Mouse (Mus musculus): ENCODE results near the gene Pid1. TPM values are rescaled to one million over a fixed set of nuclear protein-coding genes. Genes with fewer than 3 reads are reported as not detected.
"Not testable (repeated sequence)": the region's sequence is repeated elsewhere in the genome, so short reads cannot be mapped to it uniquely, and the experiment has no call there.

Gene Pid1
- total RNA-seq, 2 experiments from 2014 or later = 7.3 to 12.7 TPM

DNA sequence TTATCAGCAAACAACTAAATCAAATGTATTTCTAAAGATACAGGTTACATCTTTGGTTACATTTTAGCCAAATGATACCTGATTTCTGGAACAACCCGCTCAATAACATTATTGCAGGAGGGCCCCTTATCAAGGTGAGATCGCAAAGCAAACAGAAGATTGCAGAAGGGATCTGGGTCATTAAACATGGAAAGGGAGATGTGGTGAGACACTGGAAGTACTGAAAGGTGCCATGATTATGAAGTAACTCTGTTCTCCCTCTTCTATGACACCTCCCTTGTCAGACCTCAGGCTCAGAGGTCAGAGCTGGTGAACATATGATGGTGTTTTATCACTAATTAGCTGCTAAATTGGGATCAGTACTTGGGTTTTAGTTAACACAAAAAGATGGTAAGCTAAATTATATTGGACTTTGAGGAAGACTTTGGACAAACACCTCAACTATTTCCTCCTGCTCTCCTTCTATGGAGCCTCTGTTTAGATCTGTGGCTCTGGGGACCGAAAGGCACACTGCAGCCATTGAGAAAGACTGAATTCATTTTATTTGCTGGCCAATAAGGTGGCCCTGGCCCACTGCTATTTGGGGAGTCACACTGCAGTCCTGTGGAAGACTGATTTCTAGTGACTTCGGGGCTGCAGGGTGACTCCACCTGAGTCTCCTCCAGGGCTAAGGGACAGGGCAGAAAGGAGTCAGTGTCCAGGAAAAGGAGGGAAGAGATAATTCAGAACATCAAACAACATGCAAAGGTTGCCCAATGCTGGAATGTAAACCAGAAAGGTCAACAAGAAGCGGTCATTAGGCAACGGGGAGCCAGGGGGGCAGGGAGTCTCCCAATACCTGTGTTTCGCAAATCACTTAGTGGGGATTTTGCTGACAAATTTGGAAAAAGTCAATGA, 85.4 kb downstream of the Pid1 start:
- intact Hi-C loops (cut with DNase I) = no loop called here
- no peak for DNase-seq

DNA sequence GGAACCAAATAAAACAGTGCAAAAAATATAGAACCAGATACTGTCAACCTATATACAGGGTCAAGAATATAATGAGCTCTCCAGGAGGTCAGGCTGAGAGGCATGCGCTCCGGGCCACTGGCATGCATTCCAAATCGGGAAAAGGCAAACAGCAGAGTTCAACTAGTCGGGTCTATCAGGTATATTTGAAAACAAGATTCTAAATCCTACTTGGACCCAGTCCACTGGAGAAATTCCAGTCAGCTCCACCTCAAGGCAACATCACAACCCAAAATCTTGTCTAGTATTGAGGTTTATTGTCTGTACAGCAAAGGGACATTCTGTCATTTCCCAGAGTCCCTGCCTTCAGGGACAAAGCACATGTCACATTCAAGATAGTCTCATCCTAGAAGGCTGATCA, 91.0 kb downstream of the Pid1 start:
- DNase-seq = no peak
- intact Hi-C loops (cut with DNase I) = no loop called here

DNA sequence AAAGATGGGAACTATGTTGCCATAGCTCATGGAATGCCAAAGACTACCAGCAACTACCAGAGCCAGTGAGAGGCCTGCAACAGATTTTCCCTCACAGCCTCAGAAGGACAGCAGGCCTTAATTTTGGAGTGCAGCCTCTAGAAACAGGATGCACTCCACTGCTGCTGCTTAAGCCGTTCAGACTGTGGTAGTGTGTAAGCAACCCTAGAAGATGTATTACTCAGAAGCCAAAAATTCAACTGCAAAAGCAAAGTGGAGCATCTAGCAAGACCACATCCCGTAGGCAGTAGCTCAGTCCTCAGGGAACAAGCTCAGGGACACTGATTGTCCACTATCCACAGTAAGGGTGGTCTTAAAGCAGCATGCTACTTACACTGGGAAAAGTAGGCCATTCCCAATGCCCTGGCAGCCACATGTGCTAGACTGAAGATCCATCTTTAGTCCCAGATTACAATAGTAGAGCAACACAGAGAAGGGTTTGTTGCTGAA, 92.2 kb downstream of the Pid1 start:
- intact Hi-C loops (cut with DNase I) = no loop called here
- DNase-seq = no peak

DNA sequence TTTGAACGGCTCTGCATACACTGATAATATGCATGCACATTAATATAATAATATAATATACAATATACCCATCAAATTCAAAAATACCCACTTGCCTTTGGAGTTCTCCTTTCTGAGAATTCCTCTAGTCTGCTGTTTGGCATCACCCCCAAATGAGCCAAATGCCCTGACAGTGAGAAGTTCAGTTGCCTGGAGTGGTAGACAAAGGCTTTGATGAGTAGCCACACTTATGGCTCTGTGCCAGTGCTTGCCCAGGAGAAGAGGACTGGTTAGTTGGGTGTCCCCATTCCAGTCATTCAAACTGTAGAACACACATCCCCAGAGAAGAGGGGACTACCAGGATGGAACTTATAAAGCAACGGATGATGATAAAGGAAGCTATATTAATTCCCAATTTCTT, 106.3 kb downstream of the Pid1 start:
- intact Hi-C loops (cut with DNase I) = no loop called here
- no peak for DNase-seq

DNA sequence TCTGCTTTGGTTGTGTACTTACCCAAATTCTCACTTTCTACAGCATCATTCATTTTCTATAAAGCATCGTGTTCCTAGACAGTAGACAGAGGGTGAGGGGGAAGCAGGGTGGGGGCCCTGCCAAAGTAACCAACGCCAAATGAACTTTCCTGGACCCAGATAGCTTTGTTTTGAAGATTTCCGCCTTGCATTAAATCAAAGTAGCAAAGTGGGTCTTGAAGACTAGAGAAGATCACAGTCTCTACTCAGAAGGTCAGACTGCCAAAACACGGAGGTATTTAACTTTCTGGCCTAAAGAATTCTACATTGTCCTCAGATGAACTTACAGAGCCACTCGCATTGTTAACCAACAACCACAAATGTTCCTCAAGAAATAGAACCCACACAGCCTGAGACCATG, 109.6 kb downstream of the Pid1 start:
- no peak for DNase-seq
- intact Hi-C loops (cut with DNase I) = no loop called here

DNA sequence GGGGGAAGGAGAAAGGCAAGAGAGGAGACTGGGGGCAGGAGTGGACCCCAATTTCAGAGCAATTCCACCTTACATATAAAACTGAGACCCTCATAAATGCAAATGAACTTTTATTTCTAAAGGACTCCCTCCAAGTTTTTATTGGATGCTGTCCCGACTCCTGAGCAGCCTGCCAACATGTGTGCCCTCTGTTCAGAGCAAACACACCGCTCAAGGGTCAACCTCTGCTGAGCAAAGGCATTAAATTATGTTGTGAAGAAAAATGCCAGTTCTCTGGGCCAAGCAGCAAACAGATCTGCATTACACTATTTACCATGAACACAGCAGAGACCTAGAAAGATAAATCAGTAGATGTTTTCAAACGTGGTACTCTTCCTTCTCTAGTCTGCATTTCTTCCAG, 110.1 kb downstream of the Pid1 start:
- DNase-seq = no peak
- intact Hi-C loops (cut with DNase I) = no loop called here

DNA sequence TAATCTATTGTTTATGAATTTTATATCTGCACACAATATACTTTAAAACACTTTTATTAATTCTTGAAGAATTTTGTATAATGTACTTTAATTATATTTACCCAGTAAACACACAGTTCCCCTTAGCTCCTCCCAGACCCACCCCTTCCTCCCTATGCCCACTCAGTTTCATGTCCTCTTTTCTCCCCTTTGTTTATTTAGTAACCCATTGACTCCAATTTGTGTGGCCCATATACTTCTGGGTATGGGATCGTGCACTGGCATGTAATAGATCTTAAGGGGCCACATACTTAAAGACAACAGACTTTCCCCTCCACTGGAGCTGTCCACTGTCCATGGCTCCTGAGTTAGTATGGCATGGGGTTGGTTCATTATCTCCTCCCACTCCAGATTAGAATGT, 112.8 kb downstream of the Pid1 start:
- DNase-seq = no peak
- intact Hi-C loops (cut with DNase I) = no loop called here

DNA sequence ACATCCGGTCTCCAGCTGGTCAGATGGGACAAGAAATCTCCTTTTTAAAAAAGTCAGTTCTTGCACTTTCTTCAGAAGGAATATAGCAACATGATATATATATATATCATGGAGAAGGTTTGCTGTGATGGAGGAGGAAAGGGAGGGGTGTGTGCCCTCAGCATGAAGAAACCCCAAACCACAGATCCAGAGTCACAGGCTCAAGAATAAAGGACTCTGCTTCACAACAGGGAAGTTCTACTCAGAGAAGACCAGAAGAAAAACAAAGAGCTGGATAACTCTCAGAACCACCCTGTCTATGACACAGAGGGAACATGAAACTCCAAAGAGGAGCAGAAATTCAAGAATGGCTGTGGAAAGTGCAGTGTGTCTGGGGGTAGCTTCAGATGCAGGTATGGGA, 113.2 kb downstream of the Pid1 start:
- DNase-seq = no peak
- intact Hi-C loops (cut with DNase I) = no loop called here

DNA sequence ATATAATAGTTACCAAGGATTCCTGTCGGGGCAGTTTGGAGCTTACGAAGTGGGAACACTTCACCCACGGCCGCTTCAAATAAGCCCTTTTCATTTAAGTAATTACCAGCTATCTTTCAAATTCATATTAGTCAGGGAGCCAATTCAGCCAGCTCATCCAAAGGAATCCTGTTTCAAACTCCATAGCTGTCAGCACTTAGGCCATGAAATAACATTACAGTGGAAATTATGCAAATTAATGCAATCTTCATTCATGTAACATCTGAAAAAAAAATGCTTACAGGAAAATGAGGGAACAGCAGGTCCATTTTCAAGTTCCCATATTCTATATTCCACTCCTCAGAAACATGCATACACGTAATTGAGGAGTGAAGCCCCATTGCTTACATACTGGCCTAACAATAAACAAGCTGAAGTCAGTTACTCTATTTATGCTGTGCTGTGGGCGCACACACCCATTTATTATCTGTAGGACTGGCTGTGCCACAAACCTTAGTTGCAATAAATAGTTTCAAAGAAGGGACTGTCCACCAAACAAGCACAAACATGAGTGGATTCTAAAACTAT, 114.1 kb downstream of the Pid1 start:
- intact Hi-C loops (cut with DNase I) = no loop called here
- DNase-seq = no peak

DNA sequence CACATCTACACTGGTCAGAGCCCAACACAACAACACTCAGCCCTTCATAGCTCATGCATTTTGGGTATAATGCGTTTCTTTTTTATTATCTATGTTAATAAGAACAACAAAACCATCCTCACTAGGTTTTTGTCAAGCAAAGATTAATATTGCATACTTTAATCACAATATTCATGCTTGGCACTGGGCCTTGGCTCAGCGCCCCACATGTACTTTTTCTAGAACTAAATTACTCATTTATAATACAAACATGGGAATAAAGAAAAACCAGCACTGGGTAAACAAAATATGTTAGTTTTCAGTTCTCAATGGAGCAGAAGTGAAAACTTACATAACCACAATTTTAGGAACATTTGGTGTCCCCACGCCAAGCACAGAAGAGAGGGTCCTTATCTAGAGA, 116.9 kb downstream of the Pid1 start:
- DNase-seq = no peak
- intact Hi-C loops (cut with DNase I) = no loop called here

DNA sequence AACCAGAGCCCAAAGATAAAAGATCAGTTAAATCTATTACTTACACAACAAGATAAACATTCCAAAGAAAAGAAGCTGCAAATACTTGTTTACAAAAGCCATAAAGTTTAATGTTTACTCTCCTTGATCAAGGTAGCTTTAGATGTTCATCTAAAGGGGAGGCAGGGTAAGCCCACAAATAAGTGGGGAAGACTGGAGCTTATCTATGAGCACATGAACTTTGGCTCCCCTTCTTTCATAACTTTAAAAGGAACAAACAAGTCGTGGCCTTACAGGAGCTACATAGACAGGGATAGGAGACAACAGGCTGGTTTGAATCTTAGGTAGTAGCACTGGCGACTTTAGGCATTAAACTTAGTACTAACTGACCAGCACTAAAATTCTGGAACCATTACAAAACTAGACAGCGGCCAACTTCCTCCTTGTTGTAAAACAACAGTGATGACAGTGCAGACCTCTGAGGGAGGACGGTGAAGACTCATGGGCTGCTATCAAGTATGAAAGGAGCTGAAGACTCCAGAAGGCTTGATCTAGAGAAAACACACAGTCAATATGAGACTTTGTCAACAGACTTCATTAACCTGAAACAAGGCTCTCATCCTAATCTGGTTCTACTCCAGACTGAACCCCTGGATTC, 122.7 kb downstream of the Pid1 start:
- intact Hi-C loops (cut with DNase I) = no loop called here
- no peak for DNase-seq

DNA sequence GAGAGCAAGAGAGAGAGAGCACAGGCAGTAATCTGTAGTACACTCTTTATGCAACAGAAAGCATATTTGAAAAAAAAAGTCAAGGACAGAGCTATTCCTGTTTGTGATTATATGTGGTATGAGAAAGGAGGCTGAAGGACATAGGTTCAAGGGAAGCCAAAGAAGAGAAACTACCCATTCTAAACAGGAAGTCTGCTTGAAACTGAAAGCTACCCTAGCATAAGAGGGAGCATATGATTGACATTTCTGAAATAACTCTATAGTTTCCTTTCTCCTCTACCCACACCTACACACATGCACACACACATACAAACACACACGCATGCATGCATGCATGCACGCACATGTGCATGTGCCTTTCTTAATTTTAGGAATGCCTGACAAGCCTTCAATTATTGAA, 123.8 kb downstream of the Pid1 start:
- no peak for DNase-seq
- intact Hi-C loops (cut with DNase I) = no loop called here

DNA sequence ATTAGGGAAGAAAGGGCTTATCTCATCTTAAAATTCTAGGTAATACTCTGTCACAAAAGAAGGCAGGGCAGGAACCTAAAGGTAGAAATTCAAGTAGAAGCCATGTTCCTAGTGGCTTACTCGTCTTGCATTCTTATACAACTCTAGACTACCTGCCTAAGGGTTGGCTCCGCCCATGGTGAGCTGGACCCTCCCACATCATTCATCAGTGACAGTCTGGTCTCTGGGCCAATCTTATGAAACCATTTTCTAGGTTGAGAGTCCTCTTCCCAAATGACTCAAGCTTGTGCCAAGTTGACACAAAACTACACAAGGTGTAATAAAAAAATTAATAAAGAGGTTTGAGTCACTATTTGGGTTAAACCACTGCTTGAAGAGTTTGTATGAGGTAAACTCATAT, 133.5 kb downstream of the Pid1 start:
- intact Hi-C loops (cut with DNase I) = no loop called here
- DNase-seq = no peak

DNA sequence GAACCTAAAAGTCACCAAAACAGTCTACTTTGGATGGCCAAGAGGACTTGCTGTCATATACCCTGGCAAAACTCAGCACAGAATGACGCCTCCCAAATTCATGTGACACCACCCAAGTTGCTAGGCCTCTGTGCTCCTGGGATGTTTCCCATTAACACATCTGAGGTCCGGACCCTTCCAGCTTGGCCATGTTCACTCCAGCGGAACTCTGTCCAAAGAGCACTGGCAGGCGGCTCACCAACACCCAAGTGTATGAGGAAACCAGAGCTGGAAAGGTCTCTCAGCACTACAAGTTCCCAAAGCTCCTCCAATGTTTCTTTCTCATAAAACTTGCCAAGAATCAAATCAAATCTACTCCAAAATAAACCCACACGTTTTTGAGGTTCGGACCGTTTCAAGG, 138.4 kb downstream of the Pid1 start:
- intact Hi-C loops (cut with DNase I) = no loop called here
- peak; percentile 65 to 71 for DNase-seq

DNA sequence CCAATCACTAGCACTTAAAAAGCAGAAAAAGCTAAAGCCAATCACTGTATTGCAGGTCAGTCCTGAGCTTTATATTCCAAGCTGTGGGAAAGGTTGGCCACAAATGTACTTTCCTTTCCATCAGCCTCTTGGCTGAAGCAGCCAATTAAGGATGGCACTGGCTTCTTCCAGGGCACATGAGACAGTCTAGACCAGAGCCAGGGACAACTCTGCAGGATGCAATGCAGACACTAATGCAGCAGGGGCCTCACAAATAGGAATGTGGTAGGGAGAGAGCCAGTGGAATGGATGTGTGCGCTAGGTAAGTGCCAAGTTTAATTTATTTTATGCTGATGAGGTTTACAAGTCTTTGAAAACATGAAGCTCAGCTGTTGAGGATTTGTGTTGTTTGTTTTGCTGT, 141.9 kb downstream of the Pid1 start:
- no peak for DNase-seq
- intact Hi-C loops (cut with DNase I) = no loop called here

DNA sequence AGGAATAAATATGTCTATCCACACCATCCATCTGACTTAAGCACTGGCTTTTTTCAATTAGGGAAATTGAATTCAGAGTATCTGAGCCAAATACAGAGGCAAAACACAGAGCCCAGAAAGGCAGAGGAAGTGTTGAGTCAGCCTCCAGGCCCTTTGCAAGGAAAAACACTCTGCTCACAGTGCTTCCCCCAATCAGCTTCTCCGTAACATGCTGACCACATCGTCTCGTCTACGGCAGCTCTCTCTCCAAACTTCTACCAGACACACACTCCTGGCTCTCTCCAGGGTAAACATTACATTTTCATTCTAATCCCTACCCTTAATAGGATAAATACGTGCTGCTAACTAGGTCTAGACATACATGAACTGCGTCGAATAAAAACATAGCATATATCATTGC, 145.4 kb downstream of the Pid1 start:
- peak; percentile 37 to 39 for DNase-seq
- intact Hi-C loops (cut with DNase I) = no loop called here

DNA sequence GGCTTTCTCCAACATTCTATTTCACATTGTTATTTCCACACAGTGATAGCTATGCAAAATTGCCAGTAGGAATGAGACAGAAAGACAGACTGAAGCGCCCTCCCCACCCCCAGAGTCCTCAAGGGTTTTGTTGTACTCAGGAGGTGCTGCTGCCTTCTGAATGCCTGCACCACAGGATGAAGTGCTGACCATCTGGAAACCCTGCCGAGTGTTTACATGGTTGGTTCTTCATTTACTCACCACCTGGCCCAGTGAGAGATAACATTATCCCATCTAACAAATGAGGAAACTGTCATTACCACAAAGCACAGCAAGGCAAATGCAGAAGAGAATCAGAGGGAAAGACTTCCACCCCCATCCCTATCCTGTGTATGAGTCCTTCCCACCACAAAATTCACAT, 146.2 kb downstream of the Pid1 start:
- intact Hi-C loops (cut with DNase I) = no loop called here
- DNase-seq = no peak

DNA sequence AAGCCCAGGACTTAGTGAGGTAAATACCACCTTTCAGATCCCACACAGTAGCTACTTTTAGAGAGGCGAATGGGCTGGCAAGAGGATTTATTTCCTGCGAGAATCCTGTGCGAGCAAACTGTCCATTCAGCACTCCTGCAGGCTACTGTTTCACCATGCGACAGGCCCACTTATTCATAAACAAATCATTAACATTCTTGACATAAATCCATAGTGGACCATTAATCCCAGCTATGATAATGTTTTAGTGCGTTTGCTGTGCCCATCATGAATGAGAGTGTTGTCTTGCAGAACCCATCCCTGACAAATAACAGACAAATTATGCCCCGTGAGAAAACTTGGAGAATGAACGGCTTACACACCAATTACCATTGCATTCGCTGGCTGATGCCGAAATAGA, 152.5 kb downstream of the Pid1 start:
- intact Hi-C loops (cut with DNase I) = no loop called here
- DNase-seq = no peak

DNA sequence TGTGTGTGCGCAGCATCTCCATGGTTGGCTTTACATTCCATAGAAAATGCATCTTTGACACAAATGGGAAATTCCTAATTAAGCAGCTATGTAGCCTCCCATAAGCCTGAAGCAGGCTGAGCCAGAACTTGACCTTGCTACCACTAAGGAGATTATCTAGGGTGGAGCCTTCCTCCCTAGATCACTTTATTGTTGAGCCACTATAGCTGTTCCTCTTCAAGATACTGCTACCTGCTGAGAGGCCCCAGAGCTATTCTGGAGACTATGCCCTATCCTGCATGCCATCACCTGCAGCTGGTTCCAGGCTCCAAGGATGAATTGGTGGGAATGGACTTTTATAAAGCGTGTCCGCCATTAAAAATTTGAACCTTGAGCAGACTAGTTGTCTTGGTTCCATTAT, 158.2 kb downstream of the Pid1 start:
- intact Hi-C loops (cut with DNase I) = not testable (repeated sequence)

DNA sequence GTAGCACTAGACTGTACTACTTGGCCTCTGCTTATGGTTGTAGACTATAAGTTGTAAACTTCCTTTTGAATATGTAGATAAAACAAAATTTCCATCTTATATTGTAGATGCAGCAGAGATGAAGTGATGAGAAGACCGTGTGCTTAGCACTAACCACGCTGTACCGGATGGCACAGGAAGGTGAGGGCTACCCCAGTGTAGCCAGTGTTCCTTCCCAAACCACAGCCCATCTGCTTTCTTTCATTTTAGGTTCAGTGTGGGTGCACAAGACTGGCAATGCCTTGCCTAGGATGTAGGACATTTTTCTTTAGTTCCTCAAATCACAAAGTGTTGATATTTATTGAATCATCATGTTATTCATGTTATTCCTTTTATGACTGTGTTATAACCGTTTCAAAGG, 160.5 kb downstream of the Pid1 start:
- intact Hi-C loops (cut with DNase I) = no loop called here
- DNase-seq = no peak

More for the DNA sequence above, 158.2 kb downstream of the Pid1 start:
- DNase-seq = not testable (repeated sequence)

DNA sequence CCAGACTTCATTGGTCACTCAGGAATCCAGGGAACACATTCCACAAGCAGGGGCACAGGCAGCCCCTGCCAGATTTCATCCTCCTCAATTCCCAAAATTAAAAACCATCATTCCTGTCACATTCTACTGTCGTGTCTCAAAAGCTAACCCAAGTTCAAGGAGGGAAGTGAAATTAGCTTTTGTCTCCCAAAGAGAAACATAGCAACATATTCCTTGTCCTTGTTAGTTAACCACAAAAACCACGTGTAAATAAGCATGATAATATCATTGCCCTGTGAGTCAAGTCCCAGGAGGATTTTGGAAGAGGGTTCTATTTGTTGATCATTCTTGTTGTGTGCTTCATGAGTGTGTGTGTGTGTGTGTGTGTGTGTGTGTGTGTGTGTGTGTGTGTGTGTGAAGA, 164.1 kb downstream of the Pid1 start:
- intact Hi-C loops (cut with DNase I) = no loop called here
- no peak for DNase-seq

DNA sequence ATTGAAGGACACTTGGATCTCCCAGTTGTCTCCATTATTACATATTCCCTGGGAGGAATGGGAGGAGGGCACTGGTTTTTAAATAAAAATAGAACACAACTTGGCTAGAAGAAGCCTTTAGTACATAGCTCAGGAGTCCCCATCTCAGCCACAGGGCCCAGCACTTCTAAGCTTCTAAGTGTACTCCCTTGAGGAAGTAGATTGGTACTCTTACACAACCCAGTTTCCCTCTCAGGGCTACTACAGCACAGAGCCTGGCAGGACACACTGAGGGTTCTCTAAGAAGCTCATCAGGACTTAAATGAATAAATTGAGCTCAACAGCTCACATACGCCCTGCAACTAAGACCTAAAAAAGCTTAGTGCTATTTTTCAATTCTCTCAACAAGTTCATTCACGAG, 165.1 kb downstream of the Pid1 start:
- DNase-seq = no peak
- intact Hi-C loops (cut with DNase I) = no loop called here
